Mouse (Mus musculus): ENCODE measurements around the gene Mdp1.

The Mdp1 gene

GRCm38 (mm10) chr14:55642679-55643059 lies 17.6 kb downstream of the Mdp1 start:
- DNase-seq: no peak

DNA sequence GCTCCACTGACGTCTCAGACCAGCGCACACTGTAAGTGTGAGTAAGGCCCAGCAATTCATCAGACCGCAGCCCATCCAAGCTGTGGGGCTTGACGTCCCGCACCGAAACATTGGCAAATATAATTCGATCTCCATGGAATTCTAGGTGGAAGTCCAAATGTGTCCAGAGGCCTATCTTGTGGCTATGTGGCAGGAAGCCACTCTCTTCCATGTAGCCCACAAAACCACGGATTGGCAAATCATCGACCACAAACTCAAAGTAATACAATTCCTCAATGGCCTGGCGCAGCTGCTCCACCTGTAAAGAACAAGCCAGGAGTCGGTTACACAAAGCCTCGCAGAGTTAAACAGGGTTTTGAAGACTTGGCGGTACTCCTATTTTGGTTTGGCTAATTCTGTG lies 19.0 kb downstream of the Mdp1 start:
- no peak for DNase-seq

DNA sequence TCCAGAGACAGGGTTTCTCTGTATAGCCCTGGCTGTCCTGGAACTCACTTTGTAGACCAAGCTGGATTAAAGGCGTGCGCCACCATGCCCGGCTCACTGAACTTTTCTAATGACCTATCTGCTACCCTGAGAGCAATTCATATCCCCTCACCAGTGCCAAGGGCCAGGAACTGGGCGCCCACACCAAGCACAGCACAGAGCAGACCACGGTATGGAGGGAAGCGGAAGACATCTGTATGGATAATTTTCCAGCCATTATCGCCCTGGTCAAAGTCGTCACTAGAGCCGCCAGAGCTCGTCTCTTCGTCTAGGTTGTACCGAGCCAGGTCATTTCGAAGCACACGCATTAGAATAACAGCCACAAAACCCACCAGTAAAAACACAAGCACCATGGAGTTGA lies 19.5 kb downstream of the Mdp1 start:
- DNase-seq: no peak

GRCm38 (mm10) chr14:55637795-55638194 lies 22.5 kb downstream of the Mdp1 start, which contains the start of gene Gm49378:
Gm49378 (minus strand) TSS chr14:55637895.
- no peak for DNase-seq

DNA sequence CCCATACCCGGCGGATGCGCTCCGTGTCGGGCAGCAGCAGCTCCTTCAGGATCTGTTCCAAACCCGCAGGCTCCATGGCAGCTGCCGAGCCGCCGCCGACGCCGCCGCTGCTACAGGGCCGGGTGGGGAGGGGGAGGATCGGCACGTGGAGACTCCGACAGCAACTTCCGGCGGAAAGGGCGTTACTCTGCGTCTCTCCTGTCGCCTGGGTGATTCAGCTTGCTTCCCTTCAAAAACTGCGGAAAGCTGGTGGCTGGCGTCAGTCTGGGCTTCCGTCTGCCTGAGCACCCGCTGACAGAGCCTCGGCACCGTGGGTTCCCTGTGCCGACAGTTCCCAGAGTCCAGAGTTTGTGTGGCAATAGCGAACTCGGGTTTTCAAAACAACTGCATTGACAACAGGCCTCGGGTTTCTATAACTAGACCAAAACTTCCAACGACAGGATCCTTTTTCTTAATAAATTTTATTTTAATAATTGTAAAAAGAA lies 24.7 kb downstream of the Mdp1 start, which contains the start of gene Ipo4:
TSS of gene Ipo4 (minus strand) at position 435 of the 485 bp plus-strand sequence.
- peak; percentile 94 for DNase-seq

DNA sequence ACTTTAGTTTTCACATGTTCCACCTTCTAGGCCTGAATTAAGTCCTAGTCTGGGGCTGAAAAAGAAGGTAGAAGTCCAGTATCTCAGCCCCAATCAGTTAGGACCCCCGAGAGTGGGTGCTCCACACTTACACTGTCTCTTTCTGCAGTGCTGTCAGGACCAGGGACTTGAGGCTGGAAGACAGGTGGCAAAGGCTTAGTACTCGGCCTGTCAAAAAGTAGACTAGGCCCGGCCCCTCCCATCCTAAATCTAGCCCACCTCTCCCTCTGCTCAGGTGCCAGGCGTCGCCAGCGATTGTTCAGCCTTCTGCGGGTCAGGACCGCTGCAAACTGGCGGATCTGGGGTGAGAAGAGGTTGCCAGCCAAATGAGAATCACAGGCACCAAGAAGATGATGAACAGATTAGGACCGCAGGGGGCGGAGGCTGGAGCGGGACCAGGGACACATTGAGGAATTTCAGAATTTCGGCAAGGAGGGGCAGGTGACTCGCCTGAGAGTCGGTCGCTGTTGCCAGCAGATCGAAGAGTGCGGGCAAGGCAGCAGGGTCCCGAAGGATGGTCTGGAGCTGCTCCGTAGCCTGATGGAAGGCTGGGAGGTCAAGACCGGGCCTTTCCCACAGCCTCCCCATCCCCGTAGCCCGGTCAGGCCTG lies 25.3 kb downstream of the Mdp1 start:
- DNase-seq: peak; percentile 48

GRCm38 (mm10) chr14:55629312-55629711 lies 31.0 kb downstream of the Mdp1 start:
- DNase-seq: peak; percentile 77

DNA sequence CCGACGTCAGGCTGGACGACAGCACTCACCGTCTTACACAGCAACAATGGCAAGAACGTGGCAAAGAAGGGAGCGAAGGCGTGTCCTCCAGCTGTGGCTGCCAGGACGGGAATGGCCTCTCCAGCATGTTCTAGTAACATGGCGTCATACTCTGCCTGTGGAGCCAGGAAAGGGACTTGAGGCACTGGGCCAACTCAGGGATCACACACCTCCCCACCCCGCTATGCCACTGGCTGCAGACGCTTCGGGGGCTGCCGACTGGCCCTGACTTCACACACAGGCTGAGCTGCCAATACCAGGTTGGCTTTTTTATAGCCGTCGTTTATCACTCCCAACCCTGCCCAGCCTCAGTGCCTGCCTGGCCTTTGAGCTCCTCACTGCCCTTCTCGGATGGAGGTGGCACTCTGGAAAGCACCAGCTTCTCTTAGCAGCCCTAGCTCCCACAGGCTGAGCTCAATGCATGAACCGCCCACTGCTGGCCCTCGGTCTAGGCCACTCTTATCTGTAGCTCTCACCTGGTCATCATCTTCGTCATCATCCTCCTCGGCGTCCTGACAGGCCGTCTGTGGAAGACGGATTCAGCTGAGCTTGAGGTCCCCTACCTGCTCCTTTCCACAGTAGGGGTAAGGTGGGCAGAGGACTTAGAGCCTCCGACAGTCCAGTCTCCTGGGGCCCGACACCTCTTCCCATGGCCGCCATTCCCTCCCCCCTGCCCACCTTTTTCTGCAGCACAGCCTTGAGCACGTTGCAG lies 32.1 kb downstream of the Mdp1 start:
- DNase-seq: no peak

- no peak for DNase-seq
Measured at GRCm38 (mm10) chr14:55618486-55619195, 41.7 kb downstream of the Mdp1 start.

DNA sequence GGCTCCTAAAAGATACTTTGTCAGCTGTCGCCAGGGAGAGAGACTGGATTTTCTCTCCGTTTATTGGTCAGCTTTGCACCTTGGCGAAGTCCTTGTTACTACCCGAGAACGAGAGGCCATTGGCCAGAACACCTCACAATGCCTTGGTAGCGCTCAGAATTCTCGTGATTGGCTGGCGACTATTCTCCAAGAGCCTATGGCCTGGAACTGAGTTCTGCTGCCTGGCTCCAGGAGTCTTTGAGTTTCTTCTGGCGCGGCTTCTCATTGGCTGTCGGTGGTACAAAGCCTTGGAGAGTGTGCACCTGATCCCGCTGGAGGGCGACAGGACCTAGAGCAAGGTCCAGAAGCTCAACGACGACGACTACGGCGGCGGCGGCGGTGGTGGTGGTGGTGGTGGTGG lies 42.5 kb downstream of the Mdp1 start, which contains the start of gene Rec8:
TSS of gene Rec8 (plus strand) at position 216 of the 400 bp plus-strand sequence.
- peak; percentile 42 for DNase-seq

DNA sequence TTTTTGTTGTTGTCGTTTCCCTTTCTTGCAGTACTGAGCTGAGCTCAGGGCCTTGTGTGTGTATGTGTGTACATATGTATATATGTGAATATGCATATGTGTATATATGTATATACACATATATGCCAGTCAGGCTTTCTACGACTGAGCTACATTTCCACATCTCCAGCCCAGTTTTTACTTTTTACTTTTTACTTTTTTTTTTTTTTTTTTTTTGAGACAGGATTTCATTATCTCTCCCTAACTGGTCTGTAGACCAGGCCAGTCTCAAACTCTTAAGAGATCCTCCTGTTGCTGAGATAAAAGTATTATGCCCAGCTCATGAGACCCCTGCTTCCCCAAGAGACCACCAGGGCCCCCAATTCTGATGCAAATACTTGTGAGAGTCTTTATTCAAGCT lies 43.5 kb downstream of the Mdp1 start:
- DNase-seq: no peak

GRCm38 (mm10) chr14:55615876-55616275 lies 44.4 kb downstream of the Mdp1 start:
- no peak for DNase-seq

GRCm38 (mm10) chr14:55614565-55615178 lies 45.6 kb downstream of the Mdp1 start:
- DNase-seq: no peak

DNA sequence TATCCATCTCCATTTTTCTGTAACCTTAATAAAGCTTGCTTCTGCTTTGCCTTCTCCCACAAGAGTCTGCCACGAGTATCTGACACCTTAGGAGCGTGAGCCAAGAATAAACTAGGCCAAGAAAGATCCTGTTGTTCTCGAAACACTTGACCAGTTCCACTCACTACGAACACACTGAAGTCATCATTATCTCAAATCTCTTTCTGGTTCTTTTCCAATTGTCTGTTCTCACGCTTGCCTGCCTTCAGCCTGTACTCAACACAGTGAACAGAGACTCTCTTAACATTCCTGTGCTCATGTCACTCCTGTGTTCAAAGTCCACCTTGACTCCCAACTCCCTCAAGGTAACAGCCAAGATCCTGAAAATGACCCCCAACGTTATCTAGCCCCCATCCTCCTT lies 47.0 kb downstream of the Mdp1 start:
- no peak for DNase-seq

GRCm38 (mm10) chr14:55608339-55608738 lies 52.0 kb downstream of the Mdp1 start:
- no peak for DNase-seq
